Mouse (Mus musculus): Measurements from ENCODE around the gene Gm42742. TPM values are rescaled to one million over a fixed set of nuclear protein-coding genes. Genes with fewer than 3 reads are reported as not detected.

Gm42742 gene
- polyA plus RNA-seq, 1 experiment: 21.2 TPM

GRCm38 (mm10) chr7:127016081-127016480 is 4.8 kb downstream of the Gm42742 start:
- peak; percentile 87 for DNase-seq

DNA sequence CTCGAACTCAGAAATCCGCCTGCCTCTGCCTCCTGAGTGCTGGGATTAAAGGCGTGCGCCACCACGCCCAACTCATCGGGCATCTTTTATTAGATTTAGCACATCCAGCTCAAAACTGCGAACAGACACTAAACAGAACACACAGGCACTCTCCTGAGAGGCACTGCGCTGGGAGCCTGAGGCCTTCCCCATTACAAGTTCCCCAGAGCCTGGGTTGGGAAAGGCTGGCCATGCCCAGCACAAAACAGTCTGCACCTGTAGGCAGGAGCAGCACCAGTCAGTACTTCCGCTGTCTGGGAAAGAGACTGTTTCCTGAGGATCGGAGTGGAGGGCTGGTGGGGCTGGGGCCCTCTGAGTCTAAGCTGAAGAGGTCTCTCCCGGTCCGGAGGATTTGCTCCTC is 5.9 kb downstream of the Gm42742 start:
- peaks cover 11% of the 10 kb centered on the region; the same call in 1 of the 2 replicates for H3K4me1 ChIP-seq (ENCODE audit: control insufficient read depth, insufficient read depth, low read length)
- TF ChIP-seq CTCF (conservative IDR thresholded peaks at IDR 0.05; ENCODE audit: insufficient read depth, insufficient read length, low read depth, low read length): no peak
- no peak for TF ChIP-seq POLR2A (IDR thresholded peaks at IDR 0.05; ENCODE audit: low read depth, low read length)
- no peaks in the 10 kb centered on the region for H3K27me3 ChIP-seq (replicated peaks; ENCODE audit: control insufficient read depth, insufficient read depth, low read length)
- WGBS: 91% methylated on average over 12 of the region's 12 CpGs
- no peak overlapping the region for H3K4me3 ChIP-seq (ENCODE audit: insufficient read depth, low read depth, low read length)
- no peak for DNase-seq
- no peak overlapping the region for H3K27ac ChIP-seq (ENCODE audit: insufficient read depth, low read depth, low read length)
- H3K36me3 ChIP-seq (ENCODE audit: control insufficient read depth, insufficient read depth, low read length): no peaks in the 10 kb centered on the region

More at GRCm38 (mm10) chr7:127016081-127016480, 4.8 kb downstream of the Gm42742 start:
- H3K27ac ChIP-seq (ENCODE audit: insufficient read depth, low read depth, low read length): peak overlapping the region; percentile 96
- H3K4me1 ChIP-seq (ENCODE audit: control insufficient read depth, insufficient read depth, low read length): peaks cover 11% of the 10 kb centered on the region; the same call in 1 of the 2 replicates
- H3K4me3 ChIP-seq (ENCODE audit: insufficient read depth, low read depth, low read length): peak overlapping the region; percentile 89
- TF ChIP-seq CTCF (conservative IDR thresholded peaks at IDR 0.05; ENCODE audit: insufficient read depth, insufficient read length, low read depth, low read length) (no peak), POLR2A (IDR thresholded peaks at IDR 0.05; ENCODE audit: low read depth, low read length) (no peak)
- H3K27me3 ChIP-seq (replicated peaks; ENCODE audit: control insufficient read depth, insufficient read depth, low read length): no peaks in the 10 kb centered on the region
- no peaks in the 10 kb centered on the region for H3K36me3 ChIP-seq (ENCODE audit: control insufficient read depth, insufficient read depth, low read length)
- WGBS: under 1% methylated on average over 10 of the region's 10 CpGs

DNA sequence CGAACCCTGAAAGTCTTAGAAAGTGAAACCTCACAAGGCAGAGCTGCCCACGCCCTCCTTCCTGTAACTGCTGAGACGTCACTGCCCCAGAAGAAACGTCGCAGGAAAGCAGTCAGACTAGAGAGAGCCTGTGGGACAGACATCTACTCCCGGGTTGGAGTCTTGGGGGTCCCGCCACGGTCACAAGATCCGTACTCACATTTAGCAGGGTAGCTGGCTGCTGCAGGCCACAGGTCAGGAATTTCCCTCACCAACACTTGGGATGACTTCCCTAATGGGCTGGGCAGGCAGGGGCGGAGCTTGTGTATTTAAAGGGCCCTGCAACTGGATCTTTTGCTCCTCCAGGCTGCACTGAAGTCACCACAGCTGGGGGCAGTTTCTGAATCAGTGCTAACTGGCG is 6.6 kb downstream of the Gm42742 start, which contains the start of gene Mvp:
Gene Mvp (minus strand): TSS at position 302 of the 400 bp plus-strand sequence.
- H3K27ac ChIP-seq (ENCODE audit: insufficient read depth, low read depth, low read length): peak within 1 kb of the TSS; percentile 89
- WGBS: 0% methylated on average over 11 of the region's 11 CpGs
- H3K4me3 ChIP-seq (ENCODE audit: insufficient read depth, low read depth, low read length): peak within 1 kb of the TSS; percentile 90
- no peaks in the 10 kb centered on the region for H3K27me3 ChIP-seq (replicated peaks; ENCODE audit: control insufficient read depth, insufficient read depth, low read length)
- peak; percentile 91 for DNase-seq
- peaks cover 11% of the 10 kb centered on the region; the same call in 1 of the 2 replicates for H3K4me1 ChIP-seq (ENCODE audit: control insufficient read depth, insufficient read depth, low read length)
- TF ChIP-seq CTCF (conservative IDR thresholded peaks at IDR 0.05; ENCODE audit: insufficient read depth, insufficient read length, low read depth, low read length) (no peak), POLR2A (IDR thresholded peaks at IDR 0.05; ENCODE audit: low read depth, low read length) (no peak)
- no peaks in the 10 kb centered on the region for H3K36me3 ChIP-seq (ENCODE audit: control insufficient read depth, insufficient read depth, low read length)

DNA sequence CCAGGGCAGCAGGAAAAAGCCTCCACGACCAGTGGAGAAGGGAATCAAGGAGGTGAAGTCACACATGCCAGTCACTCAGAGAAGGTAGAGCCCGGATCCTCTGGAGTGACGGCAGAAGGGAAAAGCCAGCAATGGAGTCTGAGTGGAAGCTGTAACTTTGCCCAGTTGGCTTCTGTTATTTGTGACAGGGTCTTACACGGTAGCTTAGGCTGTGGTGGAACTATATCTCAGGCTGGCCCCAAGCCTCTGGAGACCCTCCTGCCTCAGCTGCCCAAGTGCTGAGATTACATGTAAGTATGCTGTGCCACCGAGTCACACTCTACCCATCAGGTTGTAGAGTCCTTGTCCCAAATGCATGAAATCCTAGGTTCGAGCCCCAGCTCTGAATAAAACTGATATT is 7.5 kb downstream of the Gm42742 start:
- H3K4me3 ChIP-seq (ENCODE audit: insufficient read depth, low read depth, low read length): no peak overlapping the region
- no peak for TF ChIP-seq POLR2A (IDR thresholded peaks at IDR 0.05; ENCODE audit: low read depth, low read length)
- TF ChIP-seq CTCF (conservative IDR thresholded peaks at IDR 0.05; ENCODE audit: insufficient read depth, insufficient read length, low read depth, low read length): no peak
- no peak overlapping the region for H3K27ac ChIP-seq (ENCODE audit: insufficient read depth, low read depth, low read length)
- no peaks in the 10 kb centered on the region for H3K36me3 ChIP-seq (ENCODE audit: control insufficient read depth, insufficient read depth, low read length)
- 85% methylated on average over 6 of the region's 6 CpGs for WGBS
- no peak for DNase-seq
- H3K27me3 ChIP-seq (replicated peaks; ENCODE audit: control insufficient read depth, insufficient read depth, low read length): no peaks in the 10 kb centered on the region
- H3K4me1 ChIP-seq (ENCODE audit: control insufficient read depth, insufficient read depth, low read length): peaks cover 11% of the 10 kb centered on the region; the same call in 1 of the 2 replicates

DNA sequence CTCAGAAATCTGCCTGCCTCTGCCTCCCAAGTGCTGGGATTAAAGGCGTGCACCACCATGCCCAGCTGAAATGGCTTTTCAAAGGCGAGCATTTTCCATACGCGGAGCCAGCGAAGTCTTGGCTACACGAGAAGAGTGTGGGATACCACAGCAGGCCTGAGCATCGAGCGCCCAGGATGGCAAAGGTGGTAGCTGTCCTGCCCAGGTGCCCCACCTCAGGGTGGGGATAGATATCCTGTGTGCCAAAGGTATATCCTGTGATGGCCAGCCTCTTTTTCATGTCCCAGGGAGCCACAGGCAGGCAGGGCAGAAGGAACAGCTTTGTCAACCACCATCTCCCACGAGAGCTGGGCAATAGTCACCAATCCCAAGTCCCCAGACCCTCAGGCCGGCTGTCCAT is 8.1 kb downstream of the Gm42742 start:
- Histone ChIP-seq H3K4me1 (ENCODE audit: control insufficient read depth, insufficient read depth, low read length) (peaks cover 9% of the 10 kb centered on the region; the same call in 1 of the 2 replicates), H3K4me3 (ENCODE audit: insufficient read depth, low read depth, low read length) (no peak overlapping the region), H3K27me3 (replicated peaks; ENCODE audit: control insufficient read depth, insufficient read depth, low read length) (no peaks in the 10 kb centered on the region), H3K36me3 (ENCODE audit: control insufficient read depth, insufficient read depth, low read length) (no peaks in the 10 kb centered on the region), H3K27ac (ENCODE audit: insufficient read depth, low read depth, low read length) (no peak overlapping the region)
- WGBS: 93% methylated on average over 10 of the region's 10 CpGs
- no peak for DNase-seq
- TF ChIP-seq CTCF (conservative IDR thresholded peaks at IDR 0.05; ENCODE audit: insufficient read depth, insufficient read length, low read depth, low read length) (no peak), POLR2A (IDR thresholded peaks at IDR 0.05; ENCODE audit: low read depth, low read length) (no peak)

DNA sequence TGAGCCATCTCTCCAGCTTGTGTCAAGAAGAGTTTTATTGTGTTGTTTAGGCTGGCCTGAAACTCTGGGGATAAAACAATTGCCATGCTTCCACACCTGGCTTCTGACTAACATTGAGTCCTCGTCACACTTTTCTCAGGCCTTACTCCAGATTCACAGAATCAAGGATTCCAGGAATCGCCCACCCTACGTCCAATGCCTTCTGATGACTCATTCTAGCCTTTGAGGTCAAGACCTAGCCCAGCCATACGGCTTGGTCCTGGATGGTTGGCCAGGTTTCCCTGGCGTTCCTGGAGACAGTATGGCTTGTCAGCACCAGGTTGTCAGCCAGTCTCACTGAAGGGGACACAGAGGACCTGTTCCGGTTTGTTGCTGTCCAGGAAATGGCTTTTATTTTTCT is 8.5 kb downstream of the Gm42742 start:
- 66% methylated on average over 6 of the region's 6 CpGs for WGBS

DNA sequence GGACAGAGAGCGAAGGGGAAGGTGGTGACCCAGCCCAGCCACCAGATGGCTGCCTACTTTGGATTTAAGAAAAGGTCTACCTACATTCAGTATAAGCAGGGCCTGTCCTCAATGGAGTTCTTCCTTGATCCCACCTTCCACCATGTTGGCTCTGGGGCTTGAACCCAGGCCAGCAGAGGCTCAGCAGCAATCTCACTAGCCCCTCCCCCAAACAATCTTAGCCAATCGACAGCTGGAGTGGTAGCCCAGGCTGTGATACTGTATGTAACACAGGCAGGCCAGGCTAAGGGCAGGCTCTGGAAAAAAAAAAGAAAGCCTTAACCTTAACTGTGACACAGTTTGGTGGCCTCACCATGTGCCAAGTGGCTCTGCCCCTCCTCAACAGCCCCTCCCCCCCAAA is 9.2 kb downstream of the Gm42742 start:
- no peak for DNase-seq
- no peak overlapping the region for H3K4me3 ChIP-seq (ENCODE audit: insufficient read depth, low read depth, low read length)
- no peaks in the 10 kb centered on the region for H3K27me3 ChIP-seq (replicated peaks; ENCODE audit: control insufficient read depth, insufficient read depth, low read length)
- 78% methylated on average over 2 of the region's 2 CpGs for WGBS
- TF ChIP-seq CTCF (conservative IDR thresholded peaks at IDR 0.05; ENCODE audit: insufficient read depth, insufficient read length, low read depth, low read length): no peak
- no peak for TF ChIP-seq POLR2A (IDR thresholded peaks at IDR 0.05; ENCODE audit: low read depth, low read length)
- H3K4me1 ChIP-seq (ENCODE audit: control insufficient read depth, insufficient read depth, low read length): peaks cover 5% of the 10 kb centered on the region; the same call in 1 of the 2 replicates
- H3K36me3 ChIP-seq (ENCODE audit: control insufficient read depth, insufficient read depth, low read length): no peaks in the 10 kb centered on the region
- H3K27ac ChIP-seq (ENCODE audit: insufficient read depth, low read depth, low read length): no peak overlapping the region

More for the DNA sequence above, 8.5 kb downstream of the Gm42742 start:
- no peaks in the 10 kb centered on the region for H3K36me3 ChIP-seq (ENCODE audit: control insufficient read depth, insufficient read depth, low read length)
- TF ChIP-seq POLR2A (IDR thresholded peaks at IDR 0.05; ENCODE audit: low read depth, low read length) (no peak), CTCF (conservative IDR thresholded peaks at IDR 0.05; ENCODE audit: insufficient read depth, insufficient read length, low read depth, low read length) (no peak)
- no peak overlapping the region for H3K27ac ChIP-seq (ENCODE audit: insufficient read depth, low read depth, low read length)
- H3K27me3 ChIP-seq (replicated peaks; ENCODE audit: control insufficient read depth, insufficient read depth, low read length): no peaks in the 10 kb centered on the region
- peaks cover 5% of the 10 kb centered on the region; the same call in 1 of the 2 replicates for H3K4me1 ChIP-seq (ENCODE audit: control insufficient read depth, insufficient read depth, low read length)
- no peak overlapping the region for H3K4me3 ChIP-seq (ENCODE audit: insufficient read depth, low read depth, low read length)
- DNase-seq: no peak
